Mouse (Mus musculus): Measurements from ENCODE around the gene Vwa5b1. TPM values are rescaled to one million over a fixed set of nuclear protein-coding genes. Genes with fewer than 3 reads are reported as not detected.

Gene Vwa5b1
- polyA plus RNA-seq, 1 experiment from 2014 or later: 0.43 TPM

DNA sequence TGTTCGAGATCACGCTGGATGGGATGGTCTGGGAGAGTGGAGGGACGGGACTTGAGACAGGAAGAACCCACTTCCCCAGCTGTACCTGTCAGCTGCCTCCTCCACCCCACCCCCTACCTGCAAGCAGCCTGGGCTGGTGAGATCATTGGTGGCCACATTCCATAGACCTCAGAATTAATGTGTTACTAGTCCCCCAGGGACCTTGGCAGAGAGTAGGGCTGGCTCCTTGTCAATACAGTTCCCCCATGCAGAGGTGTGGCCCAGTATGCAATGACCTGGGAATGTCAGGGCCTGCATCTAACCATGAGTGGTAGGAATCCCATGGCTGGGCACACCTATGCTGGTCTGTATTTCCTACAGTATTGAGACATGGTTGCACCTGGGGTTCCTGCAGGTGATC, 119.2 kb downstream of the Vwa5b1 start:
- Histone ChIP-seq H3K36me3 (replicated peaks) (no peaks in the 10 kb centered on the region), H3K4me1 (peaks cover 5% of the 10 kb centered on the region), H3K9me3 (no peaks in the 10 kb centered on the region), H3K27ac (no peak overlapping the region), H3K4me3 (no peak overlapping the region), H3K27me3 (ENCODE audit: poor library complexity, severe bottlenecking) (peaks cover 12% of the 10 kb centered on the region; the same call in 1 of the 2 replicates)
- WGBS: 93% methylated on average over 3 of the region's 3 CpGs
- no peak for DNase-seq (ENCODE audit: extremely low spot score, low spot score)

Other genes with a start within 250 kb of the Vwa5b1 start
- gene Fam43b, start 239.4 kb downstream of the Vwa5b1 start, polyA plus RNA-seq (2016; fragmentation: Nextera tagmentation; extraction: Ambion mirVana): not detected in 2 replicates
- gene Mul1, start 201.2 kb downstream of the Vwa5b1 start, polyA plus RNA-seq (2016; fragmentation: Nextera tagmentation; extraction: Ambion mirVana): 21.2 and 22.7 TPM in 2 replicates
- 0.96 and 0.98 TPM in 2 replicates for gene Camk2n1, start 181.6 kb downstream of the Vwa5b1 start, polyA plus RNA-seq (2016; fragmentation: Nextera tagmentation; extraction: Ambion mirVana)
- 0.33 and 0.57 TPM in 2 replicates for gene Pla2g2c, start 88.9 kb upstream of the Vwa5b1 start, polyA plus RNA-seq (2016; fragmentation: Nextera tagmentation; extraction: Ambion mirVana)
- 1.0 and 1.4 TPM in 2 replicates for gene Ubxn10, start 101.3 kb upstream of the Vwa5b1 start, polyA plus RNA-seq (2016; fragmentation: Nextera tagmentation; extraction: Ambion mirVana)
- gene Pla2g2f, start 121.7 kb upstream of the Vwa5b1 start, polyA plus RNA-seq (2016; fragmentation: Nextera tagmentation; extraction: Ambion mirVana): not detected in 2 replicates
- gene Pla2g2d, start 139.9 kb upstream of the Vwa5b1 start, polyA plus RNA-seq (2016; fragmentation: Nextera tagmentation; extraction: Ambion mirVana): 0.15 TPM in 1 of 2 replicates, not detected in the other
- gene Pla2g5, start 227.6 kb upstream of the Vwa5b1 start, polyA plus RNA-seq (2016; fragmentation: Nextera tagmentation; extraction: Ambion mirVana): 0.66 and 0.86 TPM in 2 replicates
- gene Gm13030, start 238.1 kb upstream of the Vwa5b1 start, polyA plus RNA-seq (2016; fragmentation: Nextera tagmentation; extraction: Ambion mirVana): not detected in 2 replicates
- gene Pla2g2e, start 242.1 kb upstream of the Vwa5b1 start, polyA plus RNA-seq (2016; fragmentation: Nextera tagmentation; extraction: Ambion mirVana): not detected in 2 replicates

Measured in forebrain, embryonic 10.5 days (tissue).